Mouse (Mus musculus): ENCODE measurements around the gene Tas1r1. TPM values are rescaled to one million over a fixed set of nuclear protein-coding genes. Genes with fewer than 3 reads are reported as not detected.

Tas1r1 gene
- total and polyA plus RNA-seq, 3 experiments = 0.12 to 0.21 TPM; not detected in 1

GRCm38 (mm10) chr4:152002063-152002462 is 36.3 kb downstream of the Tas1r1 start:
- no peaks in the 10 kb centered on the region for H3K9me3 ChIP-seq (replicated peaks; ENCODE audit: insufficient read depth, low read length)
- no peak overlapping the region for H3K27ac ChIP-seq (ENCODE audit: control insufficient read depth, low read depth, low read length)
- H3K36me3 ChIP-seq (ENCODE audit: control insufficient read depth in 1 of 2, insufficient read depth in 2 of 2, low read length in 2 of 2) = peaks cover 0 to 14% of the 10 kb centered on the region in 2 experiments; a peak in 2 of 4 replicates
- H3K4me1 ChIP-seq (ENCODE audit: control insufficient read depth in 1 of 2, insufficient read depth in 2 of 2, low read length in 2 of 2) = peaks cover 5 to 19% of the 10 kb centered on the region in 2 experiments
- DNase-seq (ENCODE audit: low read depth, low spot score) = no peak
- no peaks in the 10 kb centered on the region for H3K79me2 ChIP-seq (ENCODE audit: control insufficient read depth, insufficient read depth, low read length, poor library complexity)
- H3K27me3 ChIP-seq (ENCODE audit: control insufficient read depth in 1 of 2, insufficient read depth in 2 of 2, low read length in 2 of 2) = no peaks in the 10 kb centered on the region
- H3K9ac ChIP-seq (ENCODE audit: control insufficient read depth, low read depth, low read length, poor library complexity, severe bottlenecking) = no peak overlapping the region
- no peak overlapping the region for H3K4me3 ChIP-seq (ENCODE audit: control insufficient read depth in 1 of 2, insufficient read depth in 1 of 2, low read depth in 2 of 2, low read length in 2 of 2)
- TF ChIP-seq ETS1 (IDR thresholded peaks at IDR 0.05; ENCODE audit: low read depth, low read length) = no peak
- no peak for TF ChIP-seq TBP (IDR thresholded peaks at IDR 0.05; ENCODE audit: low read depth, low read length)
- no peak for TF ChIP-seq MAZ (IDR thresholded peaks at IDR 0.05; ENCODE audit: low read depth, low read length)
- TF ChIP-seq POLR2A (IDR thresholded peaks at IDR 0.05; ENCODE audit: control insufficient read depth in 1 of 2, insufficient read depth in 1 of 2, low read depth in 1 of 2, low read length in 2 of 2, poor library complexity in 1 of 2) = no peak
- no peak for TF ChIP-seq USF1 (IDR thresholded peaks at IDR 0.05; ENCODE audit: low read depth, low read length)
- TF ChIP-seq POLR2AphosphoS2 (IDR thresholded peaks at IDR 0.05; ENCODE audit: low read length) = no peak
- no peak for TF ChIP-seq ELF1 (IDR thresholded peaks at IDR 0.05; ENCODE audit: low read depth, low read length)
- TF ChIP-seq GABPA (IDR thresholded peaks at IDR 0.05; ENCODE audit: low read depth, low read length) = no peak
- TF ChIP-seq RCOR1 (IDR thresholded peaks at IDR 0.05; ENCODE audit: low read depth, low read length) = no peak
- no peak for TF ChIP-seq E2F4 (IDR thresholded peaks at IDR 0.05; ENCODE audit: borderline replicate concordance, low read depth, low read length)
- no peak for TF ChIP-seq CHD2 (IDR thresholded peaks at IDR 0.05; ENCODE audit: low read length)
- no peak for TF ChIP-seq ZC3H11A (IDR thresholded peaks at IDR 0.05; ENCODE audit: low read depth, low read length)
- TF ChIP-seq SMC3 (IDR thresholded peaks at IDR 0.05; ENCODE audit: low read depth, low read length) = no peak

- Histone ChIP-seq H3K79me2 (ENCODE audit: control insufficient read depth, insufficient read depth, low read length, poor library complexity) (peaks cover 3% of the 10 kb centered on the region; the same call in 1 of the 2 replicates), H3K27me3 (ENCODE audit: control insufficient read depth in 1 of 2, insufficient read depth in 2 of 2, low read length in 2 of 2) (no peaks in the 10 kb centered on the region), H3K9ac (ENCODE audit: control insufficient read depth, low read depth, low read length, poor library complexity, severe bottlenecking) (no peak overlapping the region), H3K27ac (ENCODE audit: control insufficient read depth, low read depth, low read length) (no peak overlapping the region), H3K4me3 (ENCODE audit: control insufficient read depth in 1 of 2, insufficient read depth in 1 of 2, low read depth in 2 of 2, low read length in 2 of 2) (no peak overlapping the region), H3K36me3 (ENCODE audit: control insufficient read depth in 1 of 2, insufficient read depth in 2 of 2, low read length in 2 of 2) (peaks cover 0 to 16% of the 10 kb centered on the region in 2 experiments; a peak in 2 of 4 replicates), H3K4me1 (ENCODE audit: control insufficient read depth in 1 of 2, insufficient read depth in 2 of 2, low read length in 2 of 2) (peaks cover 5 to 21% of the 10 kb centered on the region in 2 experiments), H3K9me3 (replicated peaks; ENCODE audit: insufficient read depth, low read length) (no peaks in the 10 kb centered on the region)
- DNase-seq (ENCODE audit: low read depth, low spot score) = peak; percentile 39
- no peak for TF ChIP-seq ELF1 (IDR thresholded peaks at IDR 0.05; ENCODE audit: low read depth, low read length)
- no peak for TF ChIP-seq MYB (IDR thresholded peaks at IDR 0.05; ENCODE audit: low read depth, low read length)
- no peak for TF ChIP-seq GABPA (IDR thresholded peaks at IDR 0.05; ENCODE audit: low read depth, low read length)
- TF ChIP-seq POLR2AphosphoS5 (IDR thresholded peaks at IDR 0.05; ENCODE audit: borderline replicate concordance, low read depth, low read length) = no peak
- TF ChIP-seq CHD2 (IDR thresholded peaks at IDR 0.05; ENCODE audit: low read length) = no peak
- TF ChIP-seq TBP (IDR thresholded peaks at IDR 0.05; ENCODE audit: low read depth, low read length) = no peak
- peak; percentile 2 for TF ChIP-seq RAD21 (IDR thresholded peaks at IDR 0.05; ENCODE audit: low read depth, low read length)
- TF ChIP-seq ZC3H11A (IDR thresholded peaks at IDR 0.05; ENCODE audit: low read depth, low read length) = peak; percentile 20; the same call in 1 of the 2 replicates
- TF ChIP-seq MYC (IDR thresholded peaks at IDR 0.05; ENCODE audit: low read depth, low read length) = peak; percentile 71; the same call in 1 of the 2 replicates
- TF ChIP-seq SMC3 (IDR thresholded peaks at IDR 0.05; ENCODE audit: low read depth, low read length) = peak; percentile 45
- TF ChIP-seq CTCF (IDR thresholded peaks at IDR 0.05 in 2 of 3, conservative IDR thresholded peaks at IDR 0.05 in 1 of 3; ENCODE audit: control insufficient read depth in 1 of 3, insufficient read depth in 1 of 3, low read depth in 2 of 3, low read length in 3 of 3, poor library complexity in 1 of 3, severe bottlenecking in 1 of 3) = peak in 1 of 3 experiments; percentile 41; a peak in 2 of 6 replicates
Measured at GRCm38 (mm10) chr4:152001335-152001734, 37.0 kb downstream of the Tas1r1 start.
